Mouse (Mus musculus): ENCODE measurements around the gene Ccnk.

Ccnk gene

DNA sequence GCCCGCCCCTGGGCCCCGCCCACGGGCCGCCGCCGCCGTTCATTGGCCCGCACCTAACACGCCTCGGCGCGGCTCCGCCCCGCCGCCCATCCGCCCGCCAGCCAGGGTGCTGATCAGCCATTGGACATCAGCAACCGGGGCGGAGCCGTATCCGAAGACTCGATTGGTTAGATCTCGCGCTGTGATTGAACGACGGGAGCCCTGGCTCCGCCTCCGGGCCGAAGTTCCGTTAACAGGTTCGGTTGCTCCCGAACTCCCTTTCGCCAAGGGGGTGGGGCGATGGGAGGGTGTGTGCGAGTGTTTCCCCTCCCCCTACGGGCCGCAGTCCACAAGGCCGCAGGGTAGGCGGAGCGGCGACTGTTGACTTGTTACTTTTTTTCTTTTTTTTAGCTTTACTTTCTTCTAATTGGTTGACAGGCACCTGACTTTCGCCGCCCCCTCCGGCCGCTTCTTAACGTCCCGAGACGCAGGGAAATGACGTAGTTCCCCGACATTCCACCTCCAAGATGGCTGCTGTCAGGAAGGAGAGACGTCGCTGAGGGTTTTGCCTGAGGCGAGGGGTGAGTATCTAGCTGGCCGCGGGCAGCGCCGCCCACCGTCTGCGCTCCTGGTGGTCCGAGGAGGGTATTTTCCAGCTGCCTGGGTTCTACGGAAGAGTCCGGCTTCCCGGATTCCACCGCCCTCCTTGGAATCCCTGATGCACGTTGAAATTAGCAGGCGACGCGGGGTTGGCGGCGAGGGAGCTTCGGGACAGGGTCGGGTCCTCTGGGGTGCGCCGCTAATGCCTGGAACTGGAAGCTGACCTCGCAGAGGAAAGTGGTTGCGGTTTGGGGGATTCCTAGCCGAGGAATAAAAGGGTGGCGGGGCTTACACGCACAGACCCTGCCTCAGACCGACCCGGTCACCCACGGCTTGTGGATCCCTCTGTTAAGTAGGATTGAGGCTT lies at the start of gene Ccnk:
Gene Ccnk (plus strand): TSS at position 259 of the 946 bp plus-strand sequence.
- ChIA-PET POLR2A (interaction anchor here in 3 of 4 experiments (0.5 to 10.1 kb wide), 56 partner anchors 8 to 375 kb away, joined by 3 to 92 read pairs (median 4); partner anchors contain the start of genes Cyp46a1 (in 2 of the 3), Ccdc85c (in 1 of the 3) and Evl (in 1 of the 3)), CTCF (interaction anchor here in 3 of 4 experiments (0.6 to 1.5 kb wide), 7 partner anchors 10 to 526 kb away, joined by 3 to 4 read pairs (median 3); no protein-coding TSS in a partner anchor)

- ChIA-PET CTCF (interaction anchor here in 3 of 4 experiments (0.5 to 1.2 kb wide), 3 partner anchors 34 to 160 kb away, joined by 3 to 6 read pairs (median 4); no protein-coding TSS in a partner anchor), POLR2A (interaction anchor here in 2 of 4 experiments (1.3 to 1.8 kb wide), 2 partner anchors 11 to 20 kb away, joined by 3 to 4 read pairs; no protein-coding TSS in a partner anchor)
Measured at GRCm38 (mm10) chr12:108132450-108133070, 46.8 kb upstream of the Ccnk start.

DNA sequence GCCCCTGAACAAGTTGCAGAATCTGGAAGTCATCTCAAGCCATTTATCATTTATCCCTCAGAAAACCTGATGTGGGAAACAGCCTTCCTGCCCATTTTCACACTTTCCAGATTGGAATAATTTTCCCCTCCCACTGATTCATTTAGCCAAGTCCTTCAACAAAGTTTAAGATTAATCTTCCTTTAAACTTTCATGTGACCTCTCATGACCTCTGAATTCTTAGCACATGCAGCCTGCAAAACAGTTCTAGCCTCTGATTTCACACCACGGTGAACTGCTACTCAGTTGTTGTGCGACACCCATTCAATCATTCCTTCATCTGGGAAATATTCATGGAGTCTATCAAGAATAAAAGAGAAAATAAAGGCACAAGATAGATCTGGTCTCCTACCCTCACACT lies 46.2 kb upstream of the Ccnk start:
- CTCF ChIA-PET: interaction anchor here in 2 of 4 experiments (1.1 to 1.2 kb wide), 3 partner anchors 11 to 160 kb away, joined by 3 to 4 read pairs (median 4); no protein-coding TSS in a partner anchor
- POLR2A ChIA-PET: interaction anchor here in 2 of 4 experiments (1.3 to 1.8 kb wide), 2 partner anchors 10 to 19 kb away, joined by 3 to 4 read pairs; no protein-coding TSS in a partner anchor

DNA sequence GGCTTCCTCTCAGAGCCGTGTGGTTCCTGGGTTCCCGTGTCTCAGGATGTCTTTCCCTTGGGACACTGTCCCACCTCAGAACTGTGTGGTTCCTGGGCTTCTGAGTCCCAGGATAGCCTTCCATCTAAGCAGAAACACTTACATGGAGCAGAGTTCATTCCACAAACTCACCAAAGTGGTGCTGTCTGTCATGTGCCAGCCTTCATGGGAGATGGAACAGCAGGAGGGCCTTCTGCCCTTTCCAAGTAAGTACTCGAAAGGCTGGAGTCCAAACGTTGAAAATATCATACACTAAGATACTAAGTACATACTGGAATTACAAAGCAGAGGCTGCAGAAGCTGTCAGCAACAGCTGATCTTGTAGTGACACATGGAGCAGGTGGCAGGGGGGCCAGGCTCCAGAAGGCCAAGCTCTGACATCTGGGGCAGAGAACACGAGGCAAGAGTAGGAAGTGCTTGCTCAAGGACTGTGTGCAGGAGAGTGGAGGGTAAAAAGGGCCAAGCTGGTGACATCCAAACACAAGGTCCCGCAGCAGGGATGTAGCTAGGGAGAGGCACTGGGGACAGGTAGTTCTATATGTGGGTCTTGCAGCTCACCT lies 43.7 kb upstream of the Ccnk start:
- CTCF ChIA-PET: interaction anchor here in 3 of 4 experiments (0.6 to 1.4 kb wide), 5 partner anchors 8 to 157 kb away, joined by 3 to 4 read pairs (median 3); no protein-coding TSS in a partner anchor
- POLR2A ChIA-PET: interaction anchor here in 2 of 4 experiments (0.5 to 1.9 kb wide), 6 partner anchors 8 to 54 kb away, joined by 3 to 5 read pairs (median 4); partner anchors contain the start of genes Ccnk (in 2 of the 2) and Setd3 (in 2 of the 2)

- ChIA-PET POLR2A (interaction anchor here in 2 of 4 experiments (0.6 to 1.5 kb wide), 7 partner anchors 9 to 1153 kb away, joined by 3 to 5 read pairs (median 4); partner anchors contain the start of genes Ccnk (in 1 of the 2) and Setd3 (in 1 of the 2)), CTCF (interaction anchor here in 3 of 4 experiments (0.8 to 1.4 kb wide), 5 partner anchors 8 to 177 kb away, joined by 3 to 5 read pairs (median 3); no protein-coding TSS in a partner anchor)
Measured at GRCm38 (mm10) chr12:108143624-108144498, 35.5 kb upstream of the Ccnk start.

- ChIA-PET CTCF (no interaction called here), POLR2A (no interaction called here)
Measured at GRCm38 (mm10) chr12:108145198-108145597, 34.2 kb upstream of the Ccnk start.

GRCm38 (mm10) chr12:108149764-108150163 lies 29.6 kb upstream of the Ccnk start:
- CTCF ChIA-PET: interaction anchor here (0.5 to 2.0 kb wide), 6 partner anchors 9 to 15 kb away, joined by 3 to 6 read pairs (median 3); no protein-coding TSS in a partner anchor

GRCm38 (mm10) chr12:108152743-108153142 lies 26.6 kb upstream of the Ccnk start:
- POLR2A ChIA-PET: interaction anchor here in 3 of 4 experiments (0.5 to 2.6 kb wide), 10 partner anchors 9 to 394 kb away, joined by 3 to 7 read pairs (median 4); partner anchors contain the start of genes Ccnk (in 2 of the 3) and Setd3 (in 2 of the 3)
- CTCF ChIA-PET: interaction anchor here in 3 of 4 experiments (0.6 to 1.6 kb wide), 9 partner anchors 9 to 948 kb away, joined by 3 to 7 read pairs (median 3); partner anchors contain the start of genes Ccnk (in 1 of the 3) and Setd3 (in 1 of the 3)

More at GRCm38 (mm10) chr12:108149764-108150163, 29.6 kb upstream of the Ccnk start:
- POLR2A ChIA-PET: interaction anchor here in 1 of 4 experiments (1.4 kb wide), 1 partner anchor 33 kb away, joined by 4 read pairs; no protein-coding TSS in a partner anchor

DNA sequence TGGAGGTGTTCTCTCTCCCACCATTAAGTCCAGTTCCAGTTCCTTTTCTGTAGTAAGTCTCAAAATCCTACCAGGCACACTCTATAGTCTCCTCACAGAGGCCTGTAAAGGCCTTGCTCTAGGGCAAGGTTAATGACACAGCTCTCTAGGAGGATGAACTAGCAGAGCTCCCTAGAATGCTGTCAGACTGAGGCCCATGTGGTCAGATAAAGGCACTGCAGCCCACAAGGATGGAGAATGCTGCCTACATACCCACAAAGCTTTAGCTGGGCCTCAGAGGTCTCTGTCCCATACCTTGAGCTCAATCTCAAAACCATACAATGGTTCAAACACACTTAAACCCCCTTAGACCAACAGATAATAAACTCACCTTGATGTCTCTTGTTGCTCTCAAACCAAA lies 19.5 kb upstream of the Ccnk start:
- ChIA-PET POLR2A (interaction anchor here in 2 of 4 experiments (0.7 to 1.1 kb wide), 3 partner anchors 9 to 19 kb away, joined by 3 read pairs; partner anchors contain the start of genes Ccnk (in 1 of the 2) and Setd3 (in 1 of the 2)), CTCF (interaction anchor here in 3 of 4 experiments (0.6 to 1.4 kb wide), 7 partner anchors 9 to 1774 kb away, joined by 3 to 6 read pairs (median 3); no protein-coding TSS in a partner anchor)

DNA sequence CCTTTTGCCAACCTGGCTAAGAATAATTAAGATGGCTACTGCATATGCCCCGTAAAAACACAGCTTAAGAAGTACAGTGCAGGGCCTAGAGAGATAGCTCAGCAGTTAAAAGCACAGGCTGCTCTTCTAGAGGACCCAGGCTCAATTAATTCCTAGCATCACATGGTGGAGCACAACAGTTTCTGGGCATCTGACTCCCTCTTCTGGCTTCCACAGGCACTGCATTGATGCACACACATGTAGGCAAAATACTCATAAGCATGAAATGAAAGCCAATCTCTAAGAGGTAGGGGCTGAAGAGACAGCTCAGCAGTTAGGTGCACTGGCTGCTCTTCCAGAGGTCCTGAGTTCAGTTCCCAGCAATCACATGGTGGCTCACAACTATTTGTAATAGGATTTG lies 17.3 kb upstream of the Ccnk start:
- ChIA-PET CTCF (interaction anchor here (0.6 to 1.4 kb wide), 7 partner anchors 8 to 1199 kb away, joined by 3 to 10 read pairs (median 4); no protein-coding TSS in a partner anchor), POLR2A (interaction anchor here in 3 of 4 experiments (0.5 to 4.2 kb wide), 7 partner anchors 8 to 360 kb away, joined by 3 to 20 read pairs (median 4); partner anchors contain the start of genes Ccnk (in 2 of the 3) and Setd3 (in 2 of the 3))

DNA sequence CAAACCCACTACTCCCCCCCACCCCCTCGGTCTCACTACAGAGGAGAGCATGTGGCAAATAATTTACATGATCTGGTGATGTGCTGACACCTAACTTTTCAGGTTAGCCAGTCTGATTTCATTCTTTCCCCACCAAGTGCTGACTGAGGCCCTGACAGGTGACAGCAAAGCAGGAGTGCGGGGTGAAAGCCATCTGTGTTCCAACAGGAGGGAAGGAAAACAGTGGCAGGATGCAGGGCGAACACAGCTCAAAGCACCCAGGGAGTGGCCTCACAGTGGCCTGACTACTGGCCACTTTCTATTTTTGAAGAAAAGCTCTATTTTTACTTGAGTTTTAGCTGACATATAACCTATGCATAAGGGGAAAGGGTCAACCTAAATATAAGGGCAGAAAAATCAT lies 15.7 kb upstream of the Ccnk start:
- ChIA-PET CTCF (interaction anchor here in 1 of 4 experiments (1.1 kb wide), 1 partner anchor 11 kb away, joined by 5 read pairs; no protein-coding TSS in a partner anchor), POLR2A (interaction anchor here in 2 of 4 experiments (2.8 to 4.2 kb wide), 2 partner anchors 16 kb away, joined by 8 to 20 read pairs; partner anchors contain the start of genes Ccnk (in 2 of the 2) and Setd3 (in 2 of the 2))

DNA sequence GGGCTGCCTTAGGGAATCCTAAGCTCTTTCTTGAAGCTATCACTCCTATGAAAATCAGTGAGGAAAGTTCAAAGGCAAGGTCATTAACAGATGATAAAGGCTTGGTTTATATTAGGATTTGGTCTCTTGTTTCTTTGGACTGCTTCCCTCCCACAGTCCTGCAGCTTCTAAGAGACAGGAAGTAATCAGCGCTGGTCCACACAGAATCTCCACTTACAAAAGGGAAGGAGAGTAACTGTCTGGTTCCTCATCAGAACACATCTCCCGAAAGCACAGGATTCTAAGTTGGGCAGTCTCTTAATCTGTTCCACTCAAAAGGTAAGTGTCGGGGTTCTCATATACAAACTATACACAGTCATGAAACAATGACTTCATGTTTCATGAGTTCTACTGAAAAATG lies 10.5 kb upstream of the Ccnk start:
- POLR2A ChIA-PET: interaction anchor here in 3 of 4 experiments (0.5 to 1.4 kb wide), 6 partner anchors 9 to 148 kb away, joined by 3 to 8 read pairs (median 3); partner anchors contain the start of genes Ccnk (in 1 of the 3) and Setd3 (in 1 of the 3)
- CTCF ChIA-PET: interaction anchor here in 3 of 4 experiments (0.8 to 1.2 kb wide), 3 partner anchors 9 to 22 kb away, joined by 3 read pairs; no protein-coding TSS in a partner anchor

DNA sequence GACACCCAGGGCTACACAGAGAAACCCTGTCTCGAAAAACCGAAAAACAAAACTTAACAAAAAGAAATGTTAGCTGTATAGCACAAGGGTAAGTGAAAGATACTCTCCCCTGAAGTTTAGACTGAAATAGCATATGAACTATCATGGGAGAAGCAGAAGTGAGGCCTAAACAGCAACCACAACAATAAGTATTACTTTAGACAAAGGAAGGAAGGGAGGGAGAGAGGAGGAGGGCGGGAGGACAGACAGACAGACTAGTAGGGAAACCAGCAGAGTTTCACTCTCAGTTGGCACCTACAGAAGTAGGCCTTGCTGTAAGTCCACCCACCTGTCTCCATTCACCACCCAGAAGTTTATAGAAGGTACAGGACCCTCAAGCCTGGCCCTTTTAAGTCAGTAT lies 8.9 kb upstream of the Ccnk start:
- ChIA-PET POLR2A (interaction anchor here in 2 of 4 experiments (0.6 to 1.4 kb wide), 3 partner anchors 8 to 10 kb away, joined by 3 to 8 read pairs (median 3); partner anchors contain the start of genes Ccnk (in 2 of the 2) and Setd3 (in 2 of the 2)), CTCF (interaction anchor here in 1 of 4 experiments (0.5 to 0.6 kb wide), 2 partner anchors 49 to 121 kb away, joined by 3 to 4 read pairs; no protein-coding TSS in a partner anchor)

DNA sequence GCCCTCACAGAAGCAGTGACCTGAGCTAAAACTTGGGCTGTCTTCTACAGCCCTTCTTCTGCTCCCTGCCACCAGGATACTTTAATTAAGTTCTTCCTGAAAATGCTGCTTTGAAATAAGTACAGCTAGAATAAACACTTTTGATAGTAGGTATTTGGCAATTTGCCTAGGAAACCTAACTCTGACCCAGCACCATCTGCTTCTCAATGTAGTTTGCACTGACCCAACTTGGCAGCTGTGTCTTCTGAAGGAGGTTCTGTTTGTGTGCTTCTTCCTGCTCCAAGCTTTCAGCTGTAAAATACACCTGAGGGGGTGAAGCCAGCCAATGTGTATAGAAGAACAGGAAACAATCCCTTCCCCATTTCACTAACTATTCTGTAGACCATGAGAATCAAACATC lies 8.0 kb upstream of the Ccnk start:
- ChIA-PET CTCF (interaction anchor here in 1 of 4 experiments (0.5 kb wide), 1 partner anchor 50 kb away, joined by 3 read pairs; no protein-coding TSS in a partner anchor), POLR2A (interaction anchor here in 1 of 4 experiments (0.8 kb wide), 1 partner anchor 8 kb away, joined by 3 read pairs; the partner anchor contains the start of genes Ccnk and Setd3)

- ChIA-PET CTCF (interaction anchor here in 2 of 4 experiments (0.6 to 1.3 kb wide), 2 partner anchors 20 to 120 kb away, joined by 3 read pairs; no protein-coding TSS in a partner anchor), POLR2A (interaction anchor here in 1 of 4 experiments (1.0 kb wide), 1 partner anchor 14 kb away, joined by 3 read pairs; no protein-coding TSS in a partner anchor)
Measured at GRCm38 (mm10) chr12:108172639-108173038, 6.7 kb upstream of the Ccnk start.
